Comparison of ENCODE assay signal across 9 mouse cellular contexts in the genomic region with DNA sequence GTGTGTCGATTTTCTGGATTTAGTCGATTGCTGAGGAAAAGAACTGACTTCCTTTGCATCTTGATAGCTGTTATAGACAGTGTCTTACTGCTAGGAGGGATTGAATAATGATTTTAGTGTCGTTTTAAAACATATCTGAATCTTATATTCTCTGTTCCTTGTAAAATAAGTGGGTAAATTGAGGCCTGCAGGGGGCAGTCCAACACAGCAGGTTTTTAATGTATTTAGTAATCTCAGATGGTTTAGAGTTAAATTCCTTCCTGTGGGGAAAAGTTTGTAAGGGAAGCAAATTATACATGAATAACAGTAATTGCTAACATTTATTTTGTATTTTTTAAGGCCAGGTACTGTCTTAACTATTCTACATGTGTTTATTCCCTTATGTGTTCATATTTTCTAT.
DNase-seq lines count a peak whose midpoint lies in the region; ATAC-seq lines count a peak whose summit lies in the region.
"Had no signal": no experiment of that assay in that cellular context is flagged by ENCODE, and none has a peak within 500 bp of the region (broad histone marks: within the 10 kb centered on the region; RNA-seq: fewer than 3 reads in every experiment).

No protein-coding gene starts in this region.

- DNase-seq in gastrocnemius, postnatal 10 days = peak; percentile 40
- no peak for DNase-seq in gastrocnemius, adult 8-10 months (ENCODE audit: low spot score in 2 of 2)
- peak; percentile 33 for DNase-seq in right cerebral cortex, adult 18-20 months
- DNase-seq in right cerebral cortex, postnatal 25 days = no peak
- DNase-seq in brain, embryonic 18.5 days (ENCODE audit: low read depth, low spot score) = peak; percentile 46
- DNase-seq in kidney, postnatal 4 days = peak; percentile 75 to 78
- peak; percentile 70 for DNase-seq in naive thymus-derived CD4-positive, alpha-beta T cell, adult 2 months (ENCODE audit: low read depth)

- WGBS in hindbrain, embryonic 16.5 days = 63% methylated on average over 3 of the region's 3 CpGs

- no peaks in the 10 kb centered on the region for H3K36me3 ChIP-seq in hindbrain, embryonic 16.5 days (ENCODE audit: control insufficient read depth, insufficient read depth, low read length)
- H3K36me3 ChIP-seq: neural tube, embryonic 13.5 days had no signal

- no peak overlapping the region for H3K4me2 ChIP-seq in hindbrain, embryonic 16.5 days (ENCODE audit: low read length)
- H3K4me2 ChIP-seq: neural tube, embryonic 13.5 days had no signal

- no peak overlapping the region for H3K4me3 ChIP-seq in hindbrain, embryonic 16.5 days (ENCODE audit: low read length)
- H3K4me3 ChIP-seq: neural tube, embryonic 13.5 days had no signal

- H3K4me1 ChIP-seq in hindbrain, embryonic 16.5 days (ENCODE audit: control insufficient read depth, insufficient read depth, low read depth, low read length) = no peaks in the 10 kb centered on the region

- H3K9ac ChIP-seq in hindbrain, embryonic 16.5 days (ENCODE audit: low read depth, low read length) = no peak overlapping the region
- H3K9ac ChIP-seq: neural tube, embryonic 13.5 days had no signal

- no peaks in the 10 kb centered on the region for H3K27me3 ChIP-seq in hindbrain, embryonic 16.5 days (replicated peaks; ENCODE audit: control insufficient read depth, insufficient read depth, low read length)
- H3K27me3 ChIP-seq: neural tube, embryonic 13.5 days had no signal

- no peak overlapping the region for H3K27ac ChIP-seq in hindbrain, embryonic 16.5 days (ENCODE audit: low read depth, low read length)
- H3K27ac ChIP-seq: neural tube, embryonic 13.5 days had no signal

- H3K9me3 ChIP-seq in hindbrain, embryonic 16.5 days (ENCODE audit: control insufficient read depth, low read length) = no peaks in the 10 kb centered on the region
- H3K9me3 ChIP-seq: neural tube, embryonic 13.5 days had no signal

- no peak for ATAC-seq in hindbrain, embryonic 16.5 days

Comparison
In these comparisons a context has a peak if more than half of its experiments do, and no peak if none do; other contexts are left out.
1. DNase-seq: peak in gastrocnemius, postnatal 10 days (single experiment), right cerebral cortex, adult 18-20 months (single experiment), brain, embryonic 18.5 days (single experiment), kidney, postnatal 4 days (2 of 2) and naive thymus-derived CD4-positive, alpha-beta T cell, adult 2 months (single experiment); none in gastrocnemius, adult 8-10 months (0 of 2) and right cerebral cortex, postnatal 25 days (single experiment).